Mouse (Mus musculus) brain, adult 2 months (tissue): Measurements from ENCODE around the gene Gm37240.

Experiments used
- DNase-seq: peaks from one replicate; pipeline ENCODE4 v3.0.0; 2011; ENCODE audit warnings: low read depth, low spot score

The Gm37240 gene

DNA sequence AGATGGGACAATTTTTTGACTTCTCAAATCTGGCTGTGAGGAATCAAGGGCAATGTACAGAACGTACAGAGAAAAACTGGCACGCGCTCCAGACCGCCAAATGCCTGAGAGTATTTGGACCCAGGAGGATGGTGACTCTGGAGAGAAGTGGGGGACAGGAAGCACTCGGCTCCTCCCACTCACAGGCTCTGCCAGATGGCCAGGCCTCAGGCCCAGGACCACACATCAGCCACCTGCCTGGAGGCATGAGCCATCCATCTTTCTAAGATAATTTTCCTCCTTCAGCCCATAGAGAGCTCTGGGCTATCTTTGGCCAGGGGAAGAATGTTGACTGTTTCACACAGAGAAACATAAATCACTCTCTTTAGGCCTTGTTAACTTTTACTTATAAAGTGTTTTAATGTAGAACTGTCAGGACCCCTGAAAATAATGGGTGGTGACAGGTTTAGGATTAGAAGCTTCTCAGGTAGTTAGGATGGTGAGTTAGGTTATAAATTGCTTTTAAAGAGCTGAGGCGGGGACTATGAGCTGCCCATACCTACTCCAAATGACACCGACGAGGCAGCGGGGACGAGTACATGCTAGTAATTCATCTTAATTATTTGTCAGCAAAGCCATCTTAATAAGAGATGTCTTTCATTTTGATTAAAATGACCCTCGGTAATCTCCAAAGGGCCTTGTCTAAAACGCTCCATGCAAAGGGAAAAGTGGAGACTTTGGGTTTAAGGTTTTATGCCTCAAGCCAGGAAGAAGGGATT, 546.0 kb downstream of the Gm37240 start:
- peak; percentile 87 for DNase-seq

DNA sequence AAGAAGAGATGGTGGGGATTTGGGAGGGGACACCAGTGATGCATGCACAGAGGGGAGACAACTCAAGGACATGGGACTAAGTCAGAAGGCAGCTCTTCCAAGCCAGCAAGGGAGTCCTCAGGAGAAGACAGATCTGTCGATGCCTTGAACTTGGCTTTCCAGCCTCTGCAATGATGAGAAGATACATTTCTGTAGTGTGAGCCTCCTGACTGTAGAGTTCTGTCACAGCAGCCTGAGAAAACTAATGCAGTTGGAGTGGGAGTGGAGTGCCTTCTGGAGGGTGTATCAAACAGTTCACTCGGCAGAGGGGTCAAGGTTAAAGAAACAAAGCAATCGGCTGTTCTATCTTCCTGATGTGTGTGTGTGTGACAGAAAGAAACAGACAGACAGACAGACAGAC, 546.8 kb downstream of the Gm37240 start:
- peak; percentile 62 for DNase-seq

DNA sequence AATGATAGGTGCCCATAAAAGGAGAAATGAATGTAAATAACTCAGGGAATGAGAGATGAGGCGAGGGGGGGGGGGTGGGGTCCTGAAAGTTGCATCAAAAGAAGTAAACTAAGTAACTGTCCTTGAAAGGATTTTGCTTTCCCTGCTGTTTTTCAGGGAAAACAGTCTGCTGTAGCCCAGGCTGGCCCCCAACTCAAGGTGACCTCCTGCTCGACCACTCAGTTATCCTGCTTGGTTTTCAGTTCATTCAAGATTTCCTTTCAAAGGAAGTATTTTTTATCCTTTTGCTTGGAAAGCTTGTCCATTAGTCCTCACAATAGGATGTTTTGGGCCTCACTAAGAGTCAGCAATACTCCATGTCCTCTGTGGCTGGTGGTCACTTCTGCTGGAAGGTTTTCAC, 547.4 kb downstream of the Gm37240 start:
- no peak for DNase-seq

DNA sequence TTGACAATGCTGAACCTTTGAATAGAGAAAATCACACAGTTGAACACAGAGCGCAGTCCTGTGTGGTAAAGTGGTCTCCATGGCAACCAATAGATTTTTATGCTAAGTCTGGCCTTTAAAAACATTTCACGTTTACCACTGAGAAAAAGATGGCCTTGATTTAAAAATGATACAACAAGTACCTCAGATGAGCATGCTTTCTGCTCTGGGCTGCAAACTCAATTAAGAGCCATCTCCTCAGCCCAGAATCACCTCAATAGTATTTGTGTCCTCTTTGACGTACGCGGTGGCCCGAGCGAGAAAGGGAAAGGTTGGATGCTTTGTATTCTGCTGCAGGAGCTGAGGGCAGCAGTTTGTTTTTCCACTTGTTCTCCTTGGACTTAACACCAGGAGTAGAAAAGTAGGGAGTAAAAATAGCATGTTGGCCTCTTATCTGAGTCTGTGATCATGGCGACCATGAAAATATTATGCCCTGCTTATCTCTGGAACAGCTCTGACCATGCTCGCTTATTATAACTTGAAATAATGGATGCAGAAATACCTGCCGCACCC, 548.0 kb downstream of the Gm37240 start:
- DNase-seq: peak; percentile 73

DNA sequence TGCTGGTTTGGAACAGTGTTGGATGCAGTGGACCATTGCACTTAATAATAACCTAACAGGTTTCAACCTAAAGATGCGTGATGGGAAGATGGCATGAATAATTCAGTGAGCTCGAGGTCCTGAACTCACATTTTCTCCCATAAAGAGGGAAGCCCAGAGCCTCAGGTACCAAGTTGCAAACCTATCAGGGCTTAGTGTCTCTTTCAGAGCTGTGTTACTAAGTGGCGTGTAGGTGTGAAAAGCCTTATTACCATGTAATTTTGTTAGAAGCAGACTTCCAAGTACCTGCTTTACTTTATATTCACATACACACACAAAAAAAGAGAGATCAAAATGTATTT, 548.6 kb downstream of the Gm37240 start:
- no peak for DNase-seq

DNA sequence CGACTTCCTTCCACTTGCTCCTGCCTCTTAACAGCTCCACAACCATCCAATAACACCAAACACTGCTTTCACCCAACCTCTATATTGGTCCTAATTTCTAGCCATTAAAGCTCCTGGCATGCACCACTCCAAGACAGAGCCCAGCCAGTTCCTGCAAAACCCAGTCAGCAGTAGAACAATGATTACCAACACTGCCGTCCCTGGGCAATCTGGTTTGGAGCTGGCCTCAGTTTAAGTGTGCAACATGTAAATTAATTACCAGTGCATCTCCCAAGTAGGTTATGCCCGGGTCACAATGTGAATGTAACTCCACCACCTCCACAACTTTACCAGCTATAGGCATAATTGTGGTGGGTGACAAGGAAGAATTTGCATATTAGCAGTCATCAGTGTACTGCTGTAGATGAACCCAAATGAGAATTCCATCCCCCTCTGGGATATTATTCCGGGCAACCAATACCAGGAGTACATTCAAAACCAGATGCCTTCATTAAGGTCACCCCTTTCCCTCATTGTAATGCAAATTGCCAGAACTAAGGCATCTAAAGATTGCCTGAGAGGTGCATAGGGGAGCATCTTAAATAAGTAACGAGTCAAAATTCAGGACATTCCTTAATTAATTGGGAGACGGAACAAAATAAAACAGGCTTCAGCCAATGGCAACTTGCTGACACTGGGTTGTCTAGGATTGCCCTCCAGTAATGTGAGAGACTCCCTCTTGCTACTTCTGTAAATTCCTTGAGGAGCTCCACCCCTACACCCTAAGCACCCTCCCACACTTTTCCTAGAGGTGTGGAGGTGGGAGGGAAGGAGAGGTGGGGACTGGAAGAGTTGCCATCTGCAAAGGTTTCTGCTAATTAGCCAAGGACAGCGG, 549.2 kb downstream of the Gm37240 start:
- DNase-seq: peak; percentile 49

DNA sequence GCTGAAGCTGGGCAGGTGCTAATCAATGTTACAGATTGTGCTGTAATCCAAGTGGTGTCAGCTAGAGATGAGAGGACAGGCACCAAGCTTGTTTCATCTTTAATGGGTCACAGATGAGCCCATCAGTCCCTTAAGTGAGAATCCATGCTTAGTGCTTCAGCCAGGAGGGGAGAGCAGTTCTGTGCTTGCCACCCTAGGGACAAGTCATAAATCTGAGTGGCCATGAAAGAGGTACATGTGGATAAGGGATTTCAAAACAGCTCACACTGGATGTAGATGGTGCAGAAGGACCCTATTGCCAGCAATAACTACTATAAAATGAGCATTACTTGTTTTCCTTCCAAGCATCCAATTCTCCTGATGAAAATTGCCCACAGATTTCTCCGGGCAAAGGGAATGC, 551.8 kb downstream of the Gm37240 start:
- no peak for DNase-seq

DNA sequence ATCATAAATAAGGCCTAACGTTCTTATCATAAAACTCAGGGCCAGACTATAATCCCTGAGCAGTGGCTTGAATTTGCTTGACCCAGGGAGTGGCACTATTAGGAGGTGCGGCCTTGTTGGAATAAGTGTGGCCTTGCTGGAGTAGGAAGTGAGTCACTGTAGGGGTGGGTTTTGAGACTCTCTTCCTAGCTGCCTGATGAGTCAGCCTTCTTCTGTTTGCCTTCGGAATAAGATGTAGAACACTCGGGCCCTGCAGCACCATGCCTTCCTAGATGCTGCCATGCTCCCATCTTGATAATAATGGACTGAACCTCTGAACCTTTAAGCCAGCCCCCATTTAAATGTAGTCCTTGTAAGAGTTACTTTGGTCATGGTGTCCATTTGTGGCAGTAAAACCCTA, 555.0 kb downstream of the Gm37240 start:
- peak; percentile 60 for DNase-seq

DNA sequence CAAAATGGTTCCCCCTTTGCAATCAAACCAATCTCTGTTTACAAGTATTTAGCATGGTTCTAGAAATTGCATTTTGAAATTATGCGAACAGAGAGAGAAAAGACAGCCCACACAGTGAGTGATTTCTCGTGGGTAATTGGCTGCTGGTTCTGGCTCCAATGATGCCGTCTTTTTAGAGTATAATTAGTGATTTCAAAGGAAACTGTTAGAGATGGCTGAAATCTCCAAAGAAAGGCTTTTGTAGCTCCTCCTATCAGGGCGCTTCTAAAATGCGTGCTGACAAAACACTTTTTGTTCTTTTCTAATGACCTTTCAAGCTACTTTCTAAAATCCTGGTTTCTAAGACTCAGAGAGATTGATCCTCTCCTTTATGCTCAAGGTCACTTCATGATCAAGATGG, 569.1 kb downstream of the Gm37240 start:
- peak; percentile 63 for DNase-seq

DNA sequence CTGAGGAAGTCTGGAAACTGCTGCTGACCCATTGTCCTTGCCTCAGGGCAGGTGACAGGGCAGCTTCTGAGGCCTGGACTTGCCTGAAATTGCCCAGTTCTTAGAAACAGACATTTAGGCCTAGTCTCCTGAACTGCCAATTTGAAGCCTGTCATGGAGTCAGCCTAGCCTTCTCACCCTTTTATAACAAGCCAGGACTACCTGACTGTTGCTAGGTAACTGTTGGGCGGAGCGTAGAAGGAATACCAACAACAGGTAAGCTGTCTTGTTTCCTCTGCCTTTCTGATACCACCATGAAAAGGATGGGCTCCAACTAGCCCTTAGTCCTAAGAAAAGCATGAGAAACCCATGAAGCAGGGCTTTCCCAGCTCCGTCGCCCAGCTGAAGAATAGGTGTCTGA, 570.0 kb downstream of the Gm37240 start:
- no peak for DNase-seq

DNA sequence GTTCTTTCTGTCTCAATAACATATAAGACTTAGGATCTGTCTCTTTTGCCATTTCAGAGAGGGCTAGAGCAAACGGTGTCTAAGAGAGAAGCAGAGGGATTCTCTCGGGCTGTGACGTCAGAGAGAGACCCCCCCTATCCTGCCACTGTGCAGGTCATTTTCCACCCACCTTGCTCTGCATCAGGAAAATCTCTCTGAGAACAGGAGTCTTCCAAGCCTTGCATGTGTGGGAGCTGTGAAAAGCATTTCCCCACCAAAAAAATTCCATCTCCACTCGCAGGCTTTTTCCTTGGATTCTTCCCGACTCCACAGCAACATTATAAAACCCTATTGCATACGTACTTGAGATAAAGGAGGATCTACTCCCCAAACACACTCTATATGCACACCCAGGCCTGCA, 572.4 kb downstream of the Gm37240 start:
- peak; percentile 82 for DNase-seq

DNA sequence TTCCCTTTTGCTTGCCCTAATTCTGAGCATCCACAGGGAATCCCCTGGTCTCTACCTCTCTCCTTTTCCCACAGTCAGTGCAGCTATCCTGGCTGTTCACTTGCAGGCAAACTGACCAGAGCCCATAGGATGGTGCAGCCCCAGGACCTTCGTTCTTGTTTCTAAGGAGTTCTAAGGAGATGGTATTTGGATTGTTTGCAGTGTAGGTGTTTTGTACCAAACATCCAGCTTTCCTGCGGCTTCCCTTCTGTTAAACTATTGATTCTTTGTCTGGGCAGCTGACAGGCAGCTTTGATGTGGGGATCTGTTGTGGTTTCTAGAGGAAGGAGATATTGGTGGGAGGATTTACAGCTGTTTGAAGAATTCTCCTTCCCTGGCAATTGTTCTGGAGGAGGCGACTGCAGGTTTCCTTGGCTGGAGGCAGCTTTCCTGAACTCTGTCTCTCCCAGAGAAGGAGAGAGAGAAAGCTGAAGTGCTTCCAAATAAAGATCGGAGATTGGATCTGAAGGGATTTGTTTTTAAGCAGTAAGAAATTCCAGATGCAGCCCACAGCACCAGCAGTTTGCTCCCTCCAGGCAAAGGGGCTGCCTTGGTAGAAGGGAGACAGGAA, 573.6 kb downstream of the Gm37240 start:
- DNase-seq: peak; percentile 60

DNA sequence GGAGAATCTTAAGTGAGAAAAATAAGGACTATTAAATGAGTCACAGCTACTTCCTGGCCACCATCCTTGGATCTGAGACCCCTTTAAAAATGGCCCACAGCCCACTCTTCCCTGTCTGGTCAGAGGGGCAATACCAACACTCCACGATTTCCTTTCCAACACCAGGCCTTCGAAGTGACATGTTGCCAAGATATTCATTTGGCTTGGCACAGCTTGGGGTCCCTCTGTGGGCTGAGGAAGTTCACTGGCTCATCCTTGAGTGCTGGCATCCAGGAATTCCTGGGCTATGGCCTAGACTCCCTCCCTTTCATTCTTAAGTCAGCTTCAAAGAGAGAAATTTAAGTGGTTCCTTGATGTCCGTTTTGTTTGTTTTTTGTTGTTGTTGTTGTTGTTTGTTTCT, 576.1 kb downstream of the Gm37240 start:
- peak; percentile 29 for DNase-seq

DNA sequence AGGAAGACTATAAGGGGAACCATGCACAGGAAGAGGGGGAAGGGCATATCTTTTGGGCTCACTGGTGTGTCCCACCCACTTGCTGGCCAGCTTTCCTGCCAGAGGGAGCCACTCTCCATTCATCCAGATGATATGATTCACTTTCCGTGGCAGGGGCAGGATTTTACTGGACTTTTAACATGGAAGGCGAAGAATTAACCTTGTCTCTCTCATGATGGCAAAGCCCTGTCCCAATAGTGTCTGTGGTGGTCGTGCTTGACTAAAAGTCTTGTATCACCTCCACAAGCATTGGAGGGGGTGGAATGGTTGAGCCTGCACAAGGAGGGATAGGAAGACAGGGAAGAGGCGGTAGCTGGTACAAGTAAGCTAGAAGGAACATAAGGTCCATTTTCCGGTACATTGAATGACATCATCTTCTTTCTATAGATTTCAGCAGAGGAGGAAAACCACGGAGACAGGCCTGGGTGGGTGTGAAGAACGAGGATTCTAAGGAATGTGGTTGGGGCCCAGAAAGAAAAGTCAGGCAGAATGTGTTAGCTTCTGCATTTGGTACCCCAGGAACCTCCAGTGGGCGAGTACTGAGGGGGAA, 576.8 kb downstream of the Gm37240 start:
- peak; percentile 90 for DNase-seq

DNA sequence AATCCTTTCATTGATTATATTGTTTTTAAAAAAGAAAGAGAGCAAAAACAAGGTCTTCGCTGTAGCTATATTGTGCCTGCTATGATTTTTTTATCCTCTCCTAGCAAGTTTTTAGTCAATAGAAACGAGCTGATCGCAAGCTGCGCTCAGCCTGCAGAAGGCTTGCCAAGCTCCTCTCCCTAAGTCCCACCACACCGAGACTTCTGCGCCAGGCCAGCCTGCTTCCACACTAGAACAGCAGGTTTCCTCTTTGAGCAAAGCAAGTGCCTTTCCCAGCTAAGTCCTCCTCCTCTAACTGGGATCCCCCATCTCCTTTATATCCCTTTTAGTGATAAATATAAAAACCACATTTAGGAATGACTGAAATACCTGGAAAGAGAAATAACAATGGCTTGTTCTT, 578.1 kb downstream of the Gm37240 start:
- peak; percentile 83 for DNase-seq

DNA sequence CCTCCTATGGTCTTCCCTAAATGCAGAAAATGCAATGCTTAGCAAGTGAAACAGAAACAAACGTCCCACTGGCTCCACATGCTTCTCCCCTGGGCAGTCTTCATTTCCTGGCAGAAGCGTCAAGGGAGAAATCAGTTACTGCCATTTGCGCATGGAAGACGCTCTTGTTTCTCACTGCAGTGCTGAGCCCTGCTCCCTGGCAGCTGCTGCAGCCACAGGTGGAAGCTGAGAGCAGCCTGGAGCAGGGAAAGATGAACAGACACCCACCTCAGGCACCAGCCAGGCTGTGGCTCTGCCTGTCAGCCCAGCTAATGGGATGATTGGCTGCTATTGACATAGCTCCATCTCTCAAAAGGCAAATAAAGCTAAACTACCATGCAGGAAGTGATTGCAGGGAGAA, 578.6 kb downstream of the Gm37240 start:
- peak; percentile 71 for DNase-seq

DNA sequence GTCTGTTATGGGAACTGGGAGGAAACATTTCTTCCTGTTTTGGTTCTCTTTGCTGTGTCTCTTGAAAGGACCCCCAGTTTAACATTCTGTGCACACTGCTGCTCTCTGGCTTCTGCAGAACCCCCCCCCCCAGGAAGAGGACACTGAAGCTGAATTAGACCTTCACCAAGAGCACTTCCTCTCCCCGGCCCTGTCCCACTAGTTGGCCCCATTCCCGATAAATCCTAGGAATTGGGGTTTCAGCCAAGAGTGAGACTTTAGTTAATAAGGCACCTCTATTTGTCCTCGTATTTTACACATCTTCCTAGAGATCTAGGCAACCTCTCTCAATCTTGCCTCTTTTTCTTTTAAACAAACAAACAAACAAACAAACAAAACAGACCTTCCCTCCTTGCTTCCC, 585.5 kb downstream of the Gm37240 start:
- no peak for DNase-seq

DNA sequence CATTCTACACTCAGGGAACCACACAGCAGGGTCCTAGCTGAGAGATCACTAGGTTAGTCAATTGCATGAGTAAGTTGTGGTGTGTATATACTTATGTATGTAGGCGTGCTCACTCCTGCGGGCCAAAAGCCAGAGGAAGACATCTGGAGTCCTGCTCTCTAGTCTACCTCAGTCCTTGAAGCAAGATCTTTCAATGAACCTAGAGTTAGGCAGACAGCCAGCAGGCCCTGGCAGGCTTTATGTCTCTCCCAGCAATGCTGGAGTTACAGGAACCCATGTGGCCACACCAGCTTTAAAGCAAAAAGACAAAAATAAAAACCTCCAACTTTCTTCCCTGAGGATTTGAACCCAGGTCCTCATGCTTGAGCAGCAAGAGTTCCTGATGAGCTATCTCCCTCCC, 586.0 kb downstream of the Gm37240 start:
- DNase-seq: no peak

DNA sequence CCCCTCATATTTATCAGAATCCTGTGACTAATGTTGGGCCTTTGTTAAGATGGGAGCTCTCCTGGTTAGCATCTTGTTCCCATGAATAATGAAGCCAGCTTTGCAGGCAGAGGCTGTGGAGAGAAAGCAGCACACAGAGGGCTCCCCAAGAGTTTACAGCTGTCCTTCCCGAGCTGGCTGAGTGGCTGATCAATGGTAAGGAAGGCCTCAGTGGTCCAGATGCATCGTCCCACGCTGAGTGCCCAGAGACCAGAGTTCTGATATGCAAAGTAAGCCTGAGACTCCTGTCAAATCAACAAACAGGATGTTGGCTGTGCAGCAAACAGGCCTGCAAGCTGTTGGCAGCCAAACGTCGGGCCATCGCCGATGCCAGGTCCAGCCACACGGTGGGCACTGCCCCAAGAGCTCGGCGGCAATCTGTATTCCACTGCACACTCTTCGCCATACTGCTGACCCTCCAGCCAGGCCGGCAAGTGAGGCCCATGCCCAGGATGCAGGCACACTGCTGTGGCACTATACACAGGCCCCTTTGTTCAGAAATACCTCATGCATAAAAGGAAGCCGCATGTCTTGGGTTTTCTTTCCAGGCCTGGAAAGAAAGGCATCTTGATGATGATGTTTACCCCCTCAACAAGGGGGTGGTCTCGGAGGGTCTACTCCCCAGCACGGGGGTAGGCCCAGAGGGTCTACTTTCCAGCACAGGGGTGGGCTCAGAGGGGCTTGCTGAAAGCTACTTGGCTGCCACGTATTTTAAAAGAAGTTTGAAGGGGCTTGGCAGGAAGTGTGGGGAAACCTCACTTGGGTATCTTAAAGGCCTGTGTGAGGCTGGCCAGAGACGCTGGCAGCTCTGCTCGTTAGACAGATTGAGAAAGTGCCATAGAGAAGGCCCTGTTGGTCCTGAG, 587.4 kb downstream of the Gm37240 start:
- peak; percentile 45 for DNase-seq

DNA sequence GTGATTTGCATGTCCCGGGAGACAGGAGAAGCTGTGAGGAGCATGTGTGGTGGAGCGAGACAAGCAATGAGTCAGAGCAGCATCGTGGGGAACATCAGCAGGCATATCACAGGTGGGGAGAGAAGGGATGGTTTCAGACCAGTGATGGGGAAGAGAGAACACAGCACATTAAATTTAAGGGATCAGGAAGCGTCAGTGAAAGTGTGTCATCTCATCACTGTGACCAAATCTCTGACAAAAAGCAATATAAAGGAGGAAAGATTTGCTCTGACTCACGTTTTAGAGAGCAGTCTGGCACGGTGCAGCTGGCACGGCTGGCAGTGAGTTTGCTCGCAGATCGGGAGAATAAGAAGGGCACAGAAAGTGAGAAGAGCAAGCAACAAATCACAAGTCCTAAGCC, 592.1 kb downstream of the Gm37240 start:
- peak; percentile 92 for DNase-seq

DNA sequence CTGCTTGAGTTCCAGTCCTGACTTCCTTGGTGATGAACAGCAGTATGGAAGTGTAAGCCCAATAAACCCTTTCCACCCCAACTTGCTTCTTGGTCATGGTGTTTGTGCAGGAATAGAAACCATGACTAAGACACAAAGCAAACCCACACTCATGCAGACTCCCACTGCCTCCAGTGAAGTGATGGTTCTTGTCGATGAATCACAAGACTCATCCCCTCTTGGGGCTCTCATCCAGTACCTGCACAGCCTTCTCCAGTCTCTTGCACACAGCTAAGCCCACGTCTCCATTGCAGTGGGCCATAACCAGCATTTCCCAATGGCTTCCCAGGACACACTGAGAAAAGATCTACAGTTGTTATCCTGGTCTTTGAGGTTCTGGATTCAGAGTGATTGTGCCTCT, 599.7 kb downstream of the Gm37240 start:
- peak; percentile 75 for DNase-seq
